Mouse (Mus musculus): ENCODE measurements around the gene Tgfa. TPM values are rescaled to one million over a fixed set of nuclear protein-coding genes. Genes with fewer than 3 reads are reported as not detected.

Tgfa gene
- not detected for polyA plus RNA-seq (2017; shearing (Covaris generic))

GRCm38 (mm10) chr6:86194941-86195932 is at the start of gene Tgfa:
Tgfa (plus strand) TSS chr6:86195223.

Other genes starting within 250 kb of the Tgfa start
- 208 TPM for gene Dusp11, start 233.6 kb upstream of the Tgfa start, polyA plus RNA-seq (2017; shearing (Covaris generic))
- not detected for gene Figla, start 179.1 kb upstream of the Tgfa start, polyA plus RNA-seq (2017; shearing (Covaris generic))
- not detected for gene Add2, start 166.5 kb upstream of the Tgfa start, polyA plus RNA-seq (2017; shearing (Covaris generic))
- gene Fam136a, start 170.4 kb downstream of the Tgfa start, polyA plus RNA-seq (2017; shearing (Covaris generic)): 49.3 TPM
- 452 TPM for gene Snrpg, start 176.1 kb downstream of the Tgfa start, polyA plus RNA-seq (2017; shearing (Covaris generic))
- gene Pcyox1, start 201.9 kb downstream of the Tgfa start, polyA plus RNA-seq (2017; shearing (Covaris generic)): 15.4 TPM
- 130 TPM for gene Tia1, start 209.0 kb downstream of the Tgfa start, polyA plus RNA-seq (2017; shearing (Covaris generic))
- not detected for gene Gm44790, start 231.4 kb downstream of the Tgfa start, polyA plus RNA-seq (2017; shearing (Covaris generic))
- 60.4 TPM for gene C87436, start 243.2 kb downstream of the Tgfa start, polyA plus RNA-seq (2017; shearing (Covaris generic))

Measured in CD4-positive, CD25-positive, alpha-beta regulatory T cell, adult 9 weeks (primary cell).